Mouse (Mus musculus): Measurements from ENCODE around the gene Creb5. TPM values are rescaled to one million over a fixed set of nuclear protein-coding genes. Genes with fewer than 3 reads are reported as not detected.
A peak's percentile ranks its signal among the peaks of the same experiment; 100 is the strongest.

Creb5 gene
- polyA plus RNA-seq, 1 experiment from 2014 or later: 13.9 TPM

DNA sequence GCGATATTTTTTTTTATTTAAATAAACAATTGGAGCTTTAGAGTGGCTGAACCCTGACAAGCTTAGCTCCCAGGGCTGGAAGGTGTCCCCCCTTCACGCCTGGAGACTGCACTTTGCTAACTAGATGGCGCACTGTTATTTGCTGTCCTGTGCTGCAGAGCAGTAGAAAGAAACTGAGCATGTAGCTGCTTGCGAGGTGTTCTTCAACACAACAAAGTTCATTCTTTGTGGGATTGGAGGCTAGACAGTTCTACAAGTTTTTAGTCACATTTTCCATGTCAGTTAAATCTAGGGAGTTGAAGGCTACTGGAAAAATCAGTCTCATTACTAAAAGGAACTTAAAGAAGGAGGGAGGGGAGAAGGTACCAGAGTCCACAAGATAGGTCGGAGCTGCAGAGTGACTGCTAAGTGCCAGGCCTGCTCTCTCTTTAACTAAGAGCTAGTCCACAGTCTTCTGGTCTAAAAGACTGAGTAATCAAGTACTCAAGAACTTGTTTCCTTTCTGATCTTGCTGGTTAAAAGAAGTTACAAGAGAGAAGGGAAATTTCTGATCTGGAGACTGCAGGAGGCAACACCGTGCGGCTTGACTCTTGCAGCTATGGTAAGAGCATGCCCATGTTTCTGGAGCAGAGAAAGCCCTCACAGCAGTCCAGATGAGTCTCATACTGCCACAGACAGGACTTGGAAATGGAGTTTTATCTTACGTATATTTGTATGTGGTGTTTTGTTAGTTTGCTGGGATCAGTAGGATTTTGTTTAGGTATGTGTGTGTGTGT, 3.3 kb downstream of the Creb5 start:
- Histone ChIP-seq H3K9me3 (no peaks in the 10 kb centered on the region), H3K36me3 (replicated peaks) (no peaks in the 10 kb centered on the region), H3K4me1 (peaks cover 72% of the 10 kb centered on the region), H3K27me3 (replicated peaks; ENCODE audit: low read depth, poor library complexity, severe bottlenecking) (peaks cover 60% of the 10 kb centered on the region), H3K4me3 (peak overlapping the region; percentile 77; the same call in 1 of the 2 replicates), H3K27ac (replicated peaks) (no peak overlapping the region)
- DNase-seq (ENCODE audit: low spot score): no peak
- WGBS: 36% methylated on average over 8 of the region's 8 CpGs

DNA sequence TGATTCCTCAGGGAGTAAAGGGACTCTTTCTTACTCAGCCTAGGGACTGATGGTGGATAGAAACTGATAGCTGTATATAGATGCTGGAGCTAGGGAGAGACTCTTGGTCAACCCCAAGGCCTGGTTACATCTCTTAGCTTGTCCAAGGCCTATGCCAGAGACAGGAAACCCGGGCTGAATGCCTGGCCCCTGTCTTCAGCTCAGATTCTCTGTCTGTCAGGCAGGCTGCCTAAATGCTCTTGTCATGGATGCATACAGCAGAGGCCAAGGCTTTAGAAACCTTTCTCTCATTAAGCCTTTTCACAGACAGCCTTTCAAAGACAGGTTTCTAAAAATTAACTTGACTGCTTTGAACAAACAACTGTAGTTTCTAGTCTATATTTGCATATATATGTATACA, 5.9 kb downstream of the Creb5 start:
- Histone ChIP-seq H3K4me1 (peaks cover 54% of the 10 kb centered on the region), H3K27ac (replicated peaks) (no peak overlapping the region), H3K36me3 (replicated peaks) (no peaks in the 10 kb centered on the region), H3K4me3 (no peak overlapping the region), H3K9me3 (no peaks in the 10 kb centered on the region), H3K27me3 (replicated peaks; ENCODE audit: low read depth, poor library complexity, severe bottlenecking) (peaks cover 37% of the 10 kb centered on the region)
- no peak for DNase-seq (ENCODE audit: low spot score)
- 27% methylated on average over 1 of the region's 1 CpGs for WGBS

DNA sequence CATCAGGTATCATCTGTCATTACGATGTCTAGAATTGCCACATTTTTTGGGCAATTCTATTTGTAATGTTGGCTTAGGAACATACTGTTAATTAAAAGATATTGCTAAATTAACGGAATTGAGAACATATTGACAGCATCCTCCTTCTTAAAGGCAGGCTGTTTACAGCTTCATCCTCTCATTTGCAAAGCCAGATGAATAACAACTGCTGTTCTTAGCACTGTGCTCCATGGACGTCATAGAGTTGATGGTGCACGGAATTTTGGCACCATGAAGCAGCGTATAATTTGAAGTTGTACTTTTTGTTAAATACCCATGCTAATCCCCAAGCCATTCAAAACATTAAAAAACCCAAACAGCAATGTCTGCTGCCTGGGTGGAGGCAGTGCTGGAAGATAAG, 10.8 kb downstream of the Creb5 start:
- no peak for DNase-seq (ENCODE audit: low spot score)
- Histone ChIP-seq H3K4me1 (peaks cover 22% of the 10 kb centered on the region), H3K9me3 (no peaks in the 10 kb centered on the region), H3K27me3 (replicated peaks; ENCODE audit: low read depth, poor library complexity, severe bottlenecking) (no peaks in the 10 kb centered on the region; the same call in 1 of the 2 replicates), H3K27ac (replicated peaks) (no peak overlapping the region), H3K4me3 (no peak overlapping the region), H3K36me3 (replicated peaks) (no peaks in the 10 kb centered on the region)
- WGBS: 84% methylated on average over 5 of the region's 5 CpGs

DNA sequence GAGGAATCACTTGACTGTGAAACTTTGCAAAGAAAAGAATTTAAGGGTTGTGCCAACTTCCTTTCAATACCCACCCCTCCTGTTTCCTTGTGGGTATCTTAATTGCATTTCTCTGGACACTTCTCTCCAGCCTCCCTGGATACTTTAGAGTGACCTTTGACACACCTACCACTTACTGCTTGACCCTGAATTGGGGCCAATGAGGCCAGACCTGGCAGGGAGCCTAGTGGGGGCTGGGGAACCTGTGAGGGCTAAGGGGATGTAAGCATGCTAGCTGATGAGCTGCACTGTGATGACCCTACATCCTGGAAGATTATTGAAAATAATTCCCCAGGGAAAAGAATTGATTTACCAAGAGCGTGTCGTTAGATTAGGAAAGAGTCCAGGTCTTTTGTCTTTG, 17.1 kb downstream of the Creb5 start:
- 40% methylated on average over 2 of the region's 2 CpGs for WGBS
- DNase-seq (ENCODE audit: low spot score): no peak
- no peaks in the 10 kb centered on the region for H3K36me3 ChIP-seq (replicated peaks)
- H3K4me3 ChIP-seq: no peak overlapping the region
- no peaks in the 10 kb centered on the region for H3K9me3 ChIP-seq
- peaks cover 29% of the 10 kb centered on the region for H3K4me1 ChIP-seq
- H3K27me3 ChIP-seq (replicated peaks; ENCODE audit: low read depth, poor library complexity, severe bottlenecking): no peaks in the 10 kb centered on the region
- no peak overlapping the region for H3K27ac ChIP-seq (replicated peaks)

DNA sequence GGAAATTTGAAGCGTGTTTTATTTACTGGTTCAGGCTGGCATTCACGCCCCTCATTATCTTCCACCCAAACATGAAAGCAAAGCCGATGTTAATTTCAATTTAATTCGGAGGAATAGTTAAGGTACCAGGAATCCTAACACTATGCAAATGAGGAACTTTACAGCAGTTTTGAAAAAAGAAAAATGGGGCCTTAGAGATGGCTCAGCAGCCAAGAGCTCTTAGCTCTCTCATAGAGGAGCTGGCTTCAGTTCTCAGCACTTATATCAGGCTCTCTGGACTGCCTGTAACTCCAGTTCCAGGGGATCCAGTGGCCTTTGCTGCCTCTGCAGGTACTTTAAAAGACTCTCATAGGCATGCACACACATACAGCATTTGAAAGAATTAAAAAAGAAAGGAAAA, 19.1 kb downstream of the Creb5 start:
- Histone ChIP-seq H3K9me3 (no peaks in the 10 kb centered on the region), H3K4me3 (no peak overlapping the region), H3K27me3 (replicated peaks; ENCODE audit: low read depth, poor library complexity, severe bottlenecking) (no peaks in the 10 kb centered on the region), H3K4me1 (peaks cover 44% of the 10 kb centered on the region), H3K27ac (replicated peaks) (no peak overlapping the region), H3K36me3 (replicated peaks) (no peaks in the 10 kb centered on the region)
- DNase-seq (ENCODE audit: low spot score): no peak
- WGBS: 94% methylated on average over 4 of the region's 4 CpGs

DNA sequence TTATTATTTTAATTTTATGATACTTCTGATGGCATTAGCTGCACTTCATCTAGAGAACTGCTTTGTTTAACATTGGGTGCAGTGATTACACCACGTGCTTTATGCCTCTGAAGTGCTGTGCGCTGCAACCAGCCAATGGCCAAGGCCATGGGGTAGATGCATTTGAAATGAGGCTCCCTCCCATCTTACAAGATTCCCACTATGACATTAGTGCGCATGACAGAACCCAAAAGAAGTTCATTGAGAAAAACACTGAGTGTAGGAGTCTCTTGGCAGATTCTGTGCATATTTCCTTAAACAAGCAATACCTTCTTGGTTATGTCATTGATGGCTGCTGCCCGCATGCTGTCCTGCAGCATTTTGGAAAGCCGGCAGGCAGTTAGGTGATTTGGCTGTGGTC, 19.6 kb downstream of the Creb5 start:
- Histone ChIP-seq H3K36me3 (replicated peaks) (no peaks in the 10 kb centered on the region), H3K4me1 (peaks cover 49% of the 10 kb centered on the region), H3K4me3 (no peak overlapping the region), H3K9me3 (no peaks in the 10 kb centered on the region), H3K27ac (replicated peaks) (no peak overlapping the region), H3K27me3 (replicated peaks; ENCODE audit: low read depth, poor library complexity, severe bottlenecking) (no peaks in the 10 kb centered on the region)
- 81% methylated on average over 5 of the region's 5 CpGs for WGBS
- no peak for DNase-seq (ENCODE audit: low spot score)

DNA sequence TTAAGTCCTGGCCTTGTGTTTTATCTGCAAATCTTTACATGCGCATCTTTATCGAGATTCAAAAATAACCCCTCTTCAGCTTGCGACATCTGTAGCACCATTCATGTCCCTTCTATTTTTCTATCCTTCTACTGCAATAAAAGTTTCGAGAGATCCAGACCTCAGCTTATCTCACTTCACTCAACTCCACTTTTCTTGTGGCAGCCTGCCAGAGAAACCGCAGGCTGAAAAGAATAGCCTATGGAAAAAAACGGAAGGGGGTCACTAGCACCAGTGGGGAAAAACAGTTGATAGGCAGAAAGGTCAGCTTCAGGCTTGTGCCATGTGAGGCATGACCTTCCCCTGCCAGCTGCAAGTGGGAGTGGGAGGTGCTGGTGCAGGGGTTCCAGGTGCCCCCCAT, 21.6 kb downstream of the Creb5 start:
- no peak for DNase-seq (ENCODE audit: low spot score)
- 65% methylated on average over 6 of the region's 6 CpGs for WGBS
- H3K27ac ChIP-seq (replicated peaks): 0 out of 2 replicates have a peak overlapping the region, but pooled peaks have one; percentile 14

DNA sequence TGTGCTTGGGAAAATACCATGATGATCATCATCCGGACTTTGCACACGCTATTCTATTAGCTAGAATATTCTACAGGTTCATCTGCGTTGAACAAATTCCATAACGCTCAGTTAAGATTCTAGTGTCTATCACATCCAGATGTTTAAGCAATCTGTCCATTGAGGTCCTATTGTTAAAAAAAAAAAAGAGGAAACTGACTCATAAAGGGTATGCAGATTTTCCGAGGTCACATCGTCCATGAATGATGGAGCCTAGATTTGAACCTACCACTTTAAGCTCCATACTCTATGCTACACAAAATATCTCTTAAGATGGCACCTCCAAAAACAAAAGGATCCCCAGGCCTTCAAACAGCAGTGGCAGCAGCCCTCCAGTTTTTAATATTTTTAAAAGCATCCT, 26.5 kb downstream of the Creb5 start:
- no peaks in the 10 kb centered on the region for H3K9me3 ChIP-seq
- no peaks in the 10 kb centered on the region for H3K36me3 ChIP-seq (replicated peaks)
- WGBS: 87% methylated on average over 6 of the region's 6 CpGs
- no peak for DNase-seq (ENCODE audit: low spot score)
- H3K27me3 ChIP-seq (replicated peaks; ENCODE audit: low read depth, poor library complexity, severe bottlenecking): no peaks in the 10 kb centered on the region
- H3K4me3 ChIP-seq: no peak overlapping the region
- no peak overlapping the region for H3K27ac ChIP-seq (replicated peaks)
- peaks cover 42% of the 10 kb centered on the region for H3K4me1 ChIP-seq

More for the DNA sequence above, 21.6 kb downstream of the Creb5 start:
- peaks cover 56% of the 10 kb centered on the region for H3K4me1 ChIP-seq
- no peaks in the 10 kb centered on the region for H3K27me3 ChIP-seq (replicated peaks; ENCODE audit: low read depth, poor library complexity, severe bottlenecking)
- no peak overlapping the region for H3K4me3 ChIP-seq
- H3K36me3 ChIP-seq (replicated peaks): no peaks in the 10 kb centered on the region
- H3K9me3 ChIP-seq: no peaks in the 10 kb centered on the region

DNA sequence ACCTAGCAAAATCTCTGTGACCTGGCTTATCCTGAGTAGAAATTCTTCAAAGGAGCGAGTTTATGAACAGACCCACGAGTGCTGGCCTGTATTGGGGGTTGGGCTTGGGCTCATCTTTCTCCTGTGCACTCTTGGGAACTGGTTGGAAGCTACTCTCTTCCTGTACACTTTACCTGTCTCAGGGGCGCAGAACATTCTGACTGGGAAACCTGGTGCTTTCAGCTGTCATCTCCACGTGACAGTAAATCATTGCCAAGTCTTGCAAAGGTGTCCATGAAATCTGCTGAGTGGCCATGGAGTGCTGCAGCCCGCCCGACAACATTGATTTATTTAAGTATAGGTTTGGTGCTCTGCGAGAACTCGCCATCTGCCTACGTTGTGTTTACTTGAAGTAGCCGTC, 27.1 kb downstream of the Creb5 start:
- DNase-seq (ENCODE audit: low spot score): no peak
- H3K9me3 ChIP-seq: no peaks in the 10 kb centered on the region
- H3K4me3 ChIP-seq: no peak overlapping the region
- WGBS: 72% methylated on average over 10 of the region's 10 CpGs
- no peaks in the 10 kb centered on the region for H3K27me3 ChIP-seq (replicated peaks; ENCODE audit: low read depth, poor library complexity, severe bottlenecking)
- no peak overlapping the region for H3K27ac ChIP-seq (replicated peaks)
- no peaks in the 10 kb centered on the region for H3K36me3 ChIP-seq (replicated peaks)
- peaks cover 43% of the 10 kb centered on the region for H3K4me1 ChIP-seq

DNA sequence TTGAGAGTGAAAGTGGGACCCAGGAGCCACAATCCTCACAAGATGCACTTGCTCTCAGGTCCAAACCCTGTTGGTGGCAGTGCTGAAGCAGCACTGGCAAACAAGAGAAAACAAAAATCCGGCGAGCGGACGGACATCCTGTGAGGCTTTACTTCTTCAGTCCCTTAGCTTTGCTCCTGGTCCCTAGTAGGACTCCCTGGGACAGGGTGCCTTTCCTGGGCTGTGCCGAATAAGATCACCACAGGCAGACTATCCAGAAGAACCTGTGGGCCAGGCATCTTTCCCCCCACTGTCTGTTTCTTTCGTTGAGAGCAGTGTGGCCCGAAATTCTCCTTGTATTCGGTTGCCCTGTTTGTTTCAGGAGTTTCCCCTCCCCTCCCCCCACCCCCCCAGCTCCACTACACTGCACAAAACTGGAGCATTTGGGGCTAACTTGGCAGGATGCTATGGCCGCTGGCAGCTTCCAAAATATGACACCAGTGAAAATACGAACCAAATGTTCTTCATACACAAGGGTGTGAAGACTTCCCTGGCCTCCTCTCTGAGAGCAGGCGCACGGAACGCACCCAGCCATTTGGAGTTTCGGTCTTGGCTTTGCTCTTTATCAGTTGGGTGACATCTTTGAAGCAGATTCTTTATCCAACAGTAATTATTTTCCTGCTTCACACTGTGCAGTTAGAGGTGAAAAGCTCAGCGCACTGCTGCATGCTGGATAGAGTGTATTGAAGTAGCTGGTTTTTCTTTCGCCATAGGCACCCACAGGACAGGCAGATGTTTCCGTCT, 32.7 kb downstream of the Creb5 start:
- peak overlapping the region; percentile 51 for H3K27ac ChIP-seq (replicated peaks)
- no peak overlapping the region; the same call in 1 of the 2 replicates for H3K4me3 ChIP-seq
- no peaks in the 10 kb centered on the region for H3K9me3 ChIP-seq
- peaks cover 23% of the 10 kb centered on the region for H3K4me1 ChIP-seq
- WGBS: 65% methylated on average over 17 of the region's 17 CpGs
- no peaks in the 10 kb centered on the region for H3K27me3 ChIP-seq (replicated peaks; ENCODE audit: low read depth, poor library complexity, severe bottlenecking)
- DNase-seq (ENCODE audit: low spot score): peak; percentile 42
- no peaks in the 10 kb centered on the region for H3K36me3 ChIP-seq (replicated peaks)

DNA sequence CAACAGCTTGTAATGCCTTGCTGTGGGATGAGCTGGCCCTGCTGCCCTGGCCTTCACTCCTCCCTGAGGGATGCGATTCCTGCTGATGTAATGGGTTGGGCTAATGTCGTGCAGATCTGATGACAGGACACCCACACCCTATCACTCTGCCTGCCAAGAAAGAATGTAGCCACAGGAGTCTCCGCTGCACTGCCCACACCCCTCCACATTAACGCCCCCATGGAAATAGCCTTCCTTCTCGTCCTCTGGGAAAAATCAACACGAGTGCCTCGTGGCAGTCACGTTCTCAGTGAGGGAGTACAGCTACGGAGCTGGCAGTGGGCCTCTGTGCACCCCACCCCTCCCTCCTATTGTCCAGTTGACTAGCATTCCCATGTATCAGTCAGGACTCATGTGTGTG, 50.3 kb downstream of the Creb5 start:
- Histone ChIP-seq H3K4me3 (no peak overlapping the region), H3K9me3 (no peaks in the 10 kb centered on the region), H3K27me3 (replicated peaks; ENCODE audit: low read depth, poor library complexity, severe bottlenecking) (no peaks in the 10 kb centered on the region), H3K36me3 (replicated peaks) (no peaks in the 10 kb centered on the region), H3K4me1 (peaks cover 6% of the 10 kb centered on the region), H3K27ac (replicated peaks) (no peak overlapping the region)
- WGBS: 59% methylated on average over 9 of the region's 9 CpGs
- DNase-seq (ENCODE audit: low spot score): no peak

DNA sequence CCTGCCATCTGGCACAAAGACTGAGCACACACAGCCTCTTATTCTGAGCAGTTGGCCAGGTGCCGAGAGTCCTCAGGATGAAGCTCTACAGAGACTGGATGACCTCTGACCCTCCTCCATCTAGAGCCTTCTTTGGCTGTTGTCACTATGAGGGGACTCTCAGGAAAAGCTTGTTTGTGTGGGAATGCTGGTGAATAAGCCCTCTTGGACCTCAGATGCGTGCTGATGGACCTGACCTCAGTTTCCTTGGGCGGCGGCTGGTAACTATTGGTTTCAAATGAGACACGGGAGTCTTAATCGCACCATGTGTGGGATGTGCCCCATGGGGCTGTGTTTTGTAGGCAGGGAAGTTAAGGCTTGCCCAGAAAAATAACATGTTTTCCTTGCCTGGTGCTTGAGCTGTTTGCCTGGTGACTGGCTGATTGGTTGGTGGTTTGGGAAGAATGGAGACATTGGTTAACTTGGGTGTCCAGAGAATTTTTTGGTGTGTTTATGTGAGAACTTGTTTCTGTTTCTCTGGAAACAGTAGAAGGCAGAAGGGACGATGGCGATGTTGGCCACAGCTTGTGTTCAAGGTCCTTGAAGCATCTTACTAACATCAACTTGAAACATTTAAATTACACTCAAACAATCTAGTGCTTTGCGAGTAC, 65.4 kb downstream of the Creb5 start:
- no peaks in the 10 kb centered on the region for H3K9me3 ChIP-seq
- no peak overlapping the region for H3K4me3 ChIP-seq
- WGBS: 74% methylated on average over 9 of the region's 9 CpGs
- H3K4me1 ChIP-seq: peaks cover 22% of the 10 kb centered on the region
- no peaks in the 10 kb centered on the region for H3K27me3 ChIP-seq (replicated peaks; ENCODE audit: low read depth, poor library complexity, severe bottlenecking)
- no peak overlapping the region for H3K27ac ChIP-seq (replicated peaks)
- DNase-seq (ENCODE audit: low spot score): no peak
- H3K36me3 ChIP-seq (replicated peaks): no peaks in the 10 kb centered on the region

Data from embryonic facial prominence, embryonic 10.5 days (tissue).